Mouse (Mus musculus) liver, embryonic 14.5 days (tissue): ENCODE measurements around the gene Cnp.

Experiments used
- CTCF ChIP-seq: IDR thresholded peaks from 2 replicates; pipeline ENCODE4 v1.5.1; 2016; ENCODE audit warnings: antibody characterized with exemption, low read depth, control low read depth
- EP300 ChIP-seq: IDR thresholded peaks from 2 replicates; pipeline ENCODE4 v1.6.1; 2016; ENCODE audit warnings: antibody characterized with exemption, low read depth

GRCm38 (mm10) chr11:100527458-100528374 lies 47.0 kb upstream of the Cnp start, which contains the start of gene Acly:
- TF ChIP-seq CTCF (no peak), EP300 (no peak)
